Mouse (Mus musculus) C2C12 (cell line): ENCODE measurements around the gene B4galt5. TPM values are rescaled to one million over a fixed set of nuclear protein-coding genes. Genes with fewer than 3 reads are reported as not detected.

ENCODE experiments used
- H3K27me3 ChIP-seq: one replicate; pipeline ENCODE4 v1.6.1; 2011; ENCODE audit not compliant: control insufficient read depth, insufficient read depth, insufficient read length
- H3K36me3 ChIP-seq: one replicate; pipeline ENCODE4 v1.6.1; 2011; ENCODE audit not compliant: control insufficient read depth, insufficient read depth
- H3K4me3 ChIP-seq: one replicate; pipeline ENCODE4 v1.5.1; 2011; ENCODE audit warnings: mild to moderate bottlenecking, control low read depth; ENCODE audit not compliant: poor library complexity, insufficient read depth, severe bottlenecking
- H3K79me2 ChIP-seq: one replicate; pipeline ENCODE4 v1.6.1; 2011; ENCODE audit not compliant: control insufficient read depth, insufficient read depth
- H3K79me3 ChIP-seq: one replicate; pipeline ENCODE4 v1.6.1; 2011; ENCODE audit warnings: low read depth, control low read depth
- H3ac ChIP-seq: one replicate; pipeline ENCODE3; 2011; ENCODE audit warnings: low read depth; ENCODE audit not compliant: control insufficient read depth, insufficient read length
- CEBPB ChIP-seq: IDR thresholded peaks from one replicate; pipeline ENCODE4 v1.6.1; 2011; ENCODE audit warnings: low read depth, mild to moderate bottlenecking, control low read depth, moderate library complexity
- CTCF ChIP-seq: IDR thresholded peaks from one replicate; pipeline ENCODE4 v1.5.1; 2011; ENCODE audit not compliant: control insufficient read depth, insufficient read depth, insufficient read length
- FOSL1 ChIP-seq: IDR thresholded peaks from one replicate; pipeline ENCODE4 v1.8.0; 2011; ENCODE audit warnings: mild to moderate bottlenecking, low read length; ENCODE audit not compliant: poor library complexity, insufficient read depth, severe bottlenecking
- MAX ChIP-seq: IDR thresholded peaks from one replicate; pipeline ENCODE4 v1.6.1; 2011; ENCODE audit warnings: mild to moderate bottlenecking, control low read depth
- MYOD1 ChIP-seq: IDR thresholded peaks from one replicate; pipeline ENCODE4 v1.6.1; 2011; ENCODE audit warnings: low read depth; ENCODE audit not compliant: control insufficient read depth, insufficient read length
- MYOG ChIP-seq: IDR thresholded peaks from one replicate; pipeline ENCODE4 v1.6.1; 2011; ENCODE audit not compliant: control insufficient read depth, insufficient read length; ENCODE audit errors: extremely low read depth
- USF1 ChIP-seq: IDR thresholded peaks from one replicate; pipeline ENCODE4 v1.6.1; 2011; ENCODE audit warnings: low read depth, mild to moderate bottlenecking, control low read depth, moderate library complexity
- polyA plus RNA-seq: library from polyadenylated mRNA; unstranded; fragments of >200 nt; fragmentation: generic; extraction: Trizol; gene quantifications from one replicate; pipeline ENCODE4 v1.2.1, GENCODE M21; 2012; ENCODE audit warnings: missing spikeins

B4galt5 gene
- polyA plus RNA-seq, 1 experiment = 56.6 TPM

DNA sequence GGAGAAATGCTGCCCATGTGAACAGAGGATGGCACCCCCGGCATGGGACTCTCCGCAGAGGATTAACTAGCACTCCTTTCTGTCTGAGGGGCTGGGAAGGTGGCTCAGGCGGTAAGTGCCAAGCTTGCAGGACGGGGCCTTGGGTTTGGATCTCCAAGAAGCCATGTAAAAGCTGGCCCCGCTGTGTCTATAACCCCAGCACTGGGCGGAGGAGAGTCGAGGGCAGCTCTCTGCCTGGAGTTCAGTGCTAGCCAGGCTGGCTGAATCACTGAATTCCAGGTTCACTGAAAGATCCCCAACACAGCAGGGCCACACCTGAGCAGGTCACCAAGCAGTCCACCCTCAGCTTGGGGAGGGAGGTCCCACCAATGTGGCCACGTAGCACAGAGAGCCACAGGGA lies 45.8 kb downstream of the B4galt5 start:
- no peaks in the 10 kb centered on the region for H3K79me3 ChIP-seq
- H3K79me2 ChIP-seq = no peaks in the 10 kb centered on the region
- TF ChIP-seq MAX = no peak
- no peak for TF ChIP-seq MYOG
- TF ChIP-seq MYOD1 = no peak
- no peak for TF ChIP-seq CEBPB
- no peak for TF ChIP-seq USF1
- no peak for TF ChIP-seq FOSL1
- no peak for TF ChIP-seq CTCF
- H3K36me3 ChIP-seq = peaks cover 64% of the 10 kb centered on the region
- H3K4me3 ChIP-seq = no peak overlapping the region
- H3ac ChIP-seq = no peak overlapping the region
- no peaks in the 10 kb centered on the region for H3K27me3 ChIP-seq

DNA sequence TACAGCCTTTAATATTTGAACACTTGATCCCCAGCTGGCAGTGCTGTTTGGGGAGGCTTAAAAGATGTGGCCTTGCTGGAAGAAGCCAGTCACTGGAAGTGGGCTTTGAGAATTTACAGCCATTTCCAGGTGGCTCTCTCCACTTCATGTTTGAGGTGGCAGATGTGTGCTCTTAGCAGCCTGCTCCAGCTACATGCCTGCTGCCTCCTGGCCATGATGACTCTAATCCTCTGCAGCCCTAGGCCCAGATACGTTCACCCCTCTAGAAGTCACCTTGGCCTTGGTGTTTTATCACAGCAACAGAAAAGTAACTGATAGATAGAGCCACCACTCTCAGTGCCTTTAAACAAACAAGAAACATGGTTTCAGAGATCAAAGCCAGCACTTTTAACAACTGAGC lies 46.3 kb downstream of the B4galt5 start:
- Histone ChIP-seq H3K27me3 (no peaks in the 10 kb centered on the region), H3K79me2 (no peaks in the 10 kb centered on the region), H3K36me3 (peaks cover 59% of the 10 kb centered on the region), H3K79me3 (no peaks in the 10 kb centered on the region), H3K4me3 (no peak overlapping the region), H3ac (no peak overlapping the region)
- TF ChIP-seq USF1 (no peak), MYOG (no peak), MAX (no peak), MYOD1 (no peak), CEBPB (no peak), CTCF (no peak), FOSL1 (no peak)

DNA sequence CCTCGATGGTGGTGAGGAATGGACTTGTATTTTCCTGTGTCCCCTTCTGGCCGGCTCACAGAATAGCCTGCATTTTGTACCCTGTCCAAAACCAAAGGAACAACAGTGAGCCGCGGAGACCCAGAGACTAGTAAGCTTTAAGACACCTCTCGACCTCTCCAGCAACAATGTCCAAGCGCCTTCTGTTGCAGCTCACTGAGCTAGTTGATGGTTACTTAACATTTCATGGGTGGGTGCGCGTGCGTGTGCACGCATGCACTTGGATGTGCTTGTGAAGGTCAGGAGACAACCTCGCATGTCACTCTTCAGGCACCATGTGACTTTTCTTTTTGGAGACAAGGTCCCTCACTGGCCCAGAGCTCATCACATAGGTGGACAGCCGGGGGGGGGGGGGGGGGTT lies 47.0 kb downstream of the B4galt5 start:
- Histone ChIP-seq H3K79me2 (no peaks in the 10 kb centered on the region), H3K4me3 (no peak overlapping the region), H3ac (no peak overlapping the region), H3K27me3 (no peaks in the 10 kb centered on the region), H3K79me3 (no peaks in the 10 kb centered on the region), H3K36me3 (peaks cover 53% of the 10 kb centered on the region)
- TF ChIP-seq MYOD1 = no peak
- TF ChIP-seq FOSL1 = no peak
- TF ChIP-seq CTCF = no peak
- no peak for TF ChIP-seq USF1
- TF ChIP-seq MAX = no peak
- TF ChIP-seq MYOG = no peak
- TF ChIP-seq CEBPB = no peak

DNA sequence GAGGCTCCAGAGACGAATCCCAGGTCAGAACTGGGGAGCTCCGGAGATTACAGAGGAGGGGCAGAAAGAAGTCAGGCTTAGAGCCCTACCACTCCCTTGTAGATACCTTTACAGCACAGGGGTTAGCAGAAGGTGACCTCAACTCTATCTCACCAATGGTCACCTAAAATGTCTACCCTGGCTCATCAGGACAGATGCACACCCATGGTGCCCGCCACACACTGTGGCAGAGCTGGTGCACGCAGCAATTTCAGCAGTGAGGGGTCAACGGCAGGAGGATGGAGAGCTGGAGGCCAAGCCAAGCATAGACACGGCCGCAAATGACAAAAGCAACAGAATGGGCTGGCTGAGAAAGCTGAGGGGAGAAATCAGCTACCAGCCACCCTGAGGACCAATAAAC lies 47.4 kb downstream of the B4galt5 start:
- Histone ChIP-seq H3K79me3 (no peaks in the 10 kb centered on the region), H3K79me2 (no peaks in the 10 kb centered on the region), H3K4me3 (no peak overlapping the region), H3ac (no peak overlapping the region), H3K36me3 (peaks cover 49% of the 10 kb centered on the region), H3K27me3 (no peaks in the 10 kb centered on the region)
- no peak for TF ChIP-seq MYOD1
- TF ChIP-seq MYOG = no peak
- no peak for TF ChIP-seq USF1
- TF ChIP-seq FOSL1 = no peak
- TF ChIP-seq MAX = no peak
- no peak for TF ChIP-seq CEBPB
- TF ChIP-seq CTCF = no peak

DNA sequence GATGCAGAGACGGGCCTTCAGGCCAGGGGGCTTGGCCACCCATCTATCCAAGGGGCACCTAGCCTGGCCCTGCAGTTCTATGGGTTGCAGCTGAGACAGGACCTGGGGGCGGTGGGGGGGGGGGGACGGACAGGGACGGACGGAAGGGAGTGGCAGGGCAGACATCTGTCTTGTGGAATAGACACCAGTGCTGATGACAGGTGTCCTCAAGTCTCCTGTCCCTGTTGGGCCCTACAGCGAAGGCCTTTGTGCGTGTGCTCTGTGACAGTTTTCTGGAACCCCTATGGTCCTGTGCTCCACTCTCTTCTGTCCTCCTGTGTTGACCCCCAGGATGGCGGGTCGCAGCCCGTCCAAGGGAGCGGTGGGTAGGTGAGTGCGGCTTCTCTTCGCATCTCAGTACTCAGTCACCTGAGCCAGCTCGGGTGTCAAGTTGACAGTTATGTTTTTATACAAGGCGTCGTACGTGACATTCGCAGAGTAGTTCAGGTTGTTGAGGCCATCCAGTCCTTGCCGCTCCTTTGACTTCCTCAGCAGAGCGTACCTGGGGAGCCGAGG lies 48.0 kb downstream of the B4galt5 start:
- no peak for TF ChIP-seq MAX
- TF ChIP-seq USF1 = no peak
- no peak for TF ChIP-seq MYOD1
- no peak for TF ChIP-seq CTCF
- TF ChIP-seq MYOG = no peak
- no peak for TF ChIP-seq FOSL1
- TF ChIP-seq CEBPB = no peak
- Histone ChIP-seq H3ac (no peak overlapping the region), H3K4me3 (no peak overlapping the region), H3K79me2 (no peaks in the 10 kb centered on the region), H3K27me3 (no peaks in the 10 kb centered on the region), H3K36me3 (peaks cover 43% of the 10 kb centered on the region), H3K79me3 (no peaks in the 10 kb centered on the region)
